Mouse (Mus musculus) brain, embryonic 14.5 days (tissue): ENCODE data around the gene Gpkow. TPM values are rescaled to one million over a fixed set of nuclear protein-coding genes. Genes with fewer than 3 reads are reported as not detected.

Source experiments
- DNase-seq: peaks from one replicate; pipeline ENCODE4 v3.0.0-alpha.2; 2011; ENCODE audit warnings: low read depth
- CTCF ChIP-seq: fragments of 200-500 bp; IDR thresholded peaks from 2 replicates; pipeline ENCODE4 v1.5.1; 2012; ENCODE audit warnings: inconsistent platforms, mild to moderate bottlenecking, moderate library complexity, borderline replicate concordance; ENCODE audit not compliant: insufficient read depth, insufficient read length; ENCODE audit errors: extremely low read depth
- POLR2A ChIP-seq: fragments of 200-500 bp; IDR thresholded peaks from 2 replicates; pipeline ENCODE4 v1.6.1; 2012; ENCODE audit warnings: mild to moderate bottlenecking, inconsistent platforms, borderline replicate concordance; ENCODE audit not compliant: poor library complexity, insufficient read depth, insufficient read length, severe bottlenecking; ENCODE audit errors: extremely low read depth
- polyA plus RNA-seq: library from polyadenylated mRNA; depleted of rRNA; stranded (reverse); fragments of >200 nt; gene quantifications from 2 replicates; pipeline ENCODE4 v1.2.3, GENCODE M21; 2012; rRNA removed

The Gpkow gene
- 24.5 and 28.2 TPM in 2 replicates for polyA plus RNA-seq

DNA sequence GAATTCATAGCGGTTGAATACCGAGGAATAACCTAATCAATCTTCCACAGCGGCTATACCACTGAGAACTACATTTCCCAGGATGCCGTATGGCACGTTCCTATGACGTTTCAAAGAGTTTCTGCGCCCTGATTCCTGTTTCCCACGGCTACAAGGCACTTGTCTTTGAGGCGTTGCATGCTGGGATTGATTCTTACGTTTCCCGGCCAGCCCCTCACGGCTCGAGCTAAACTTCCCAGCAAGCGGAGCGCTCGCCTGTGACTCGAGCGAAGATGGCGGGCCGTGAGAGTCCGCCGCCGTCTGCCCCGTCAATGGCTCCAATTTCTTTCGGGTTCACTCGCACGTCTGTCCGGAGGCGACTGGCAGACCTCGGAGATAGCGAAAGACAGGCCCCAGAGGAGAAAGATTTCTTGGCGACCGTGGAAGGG is at the start of gene Gpkow:
TSS of gene Gpkow (plus strand) at position 178 of the 428 bp plus-strand sequence.
- peak; percentile 98 for DNase-seq
- TF ChIP-seq CTCF, result no peak
- peak; percentile 17; the same call in 1 of the 2 replicates for TF ChIP-seq POLR2A

DNA sequence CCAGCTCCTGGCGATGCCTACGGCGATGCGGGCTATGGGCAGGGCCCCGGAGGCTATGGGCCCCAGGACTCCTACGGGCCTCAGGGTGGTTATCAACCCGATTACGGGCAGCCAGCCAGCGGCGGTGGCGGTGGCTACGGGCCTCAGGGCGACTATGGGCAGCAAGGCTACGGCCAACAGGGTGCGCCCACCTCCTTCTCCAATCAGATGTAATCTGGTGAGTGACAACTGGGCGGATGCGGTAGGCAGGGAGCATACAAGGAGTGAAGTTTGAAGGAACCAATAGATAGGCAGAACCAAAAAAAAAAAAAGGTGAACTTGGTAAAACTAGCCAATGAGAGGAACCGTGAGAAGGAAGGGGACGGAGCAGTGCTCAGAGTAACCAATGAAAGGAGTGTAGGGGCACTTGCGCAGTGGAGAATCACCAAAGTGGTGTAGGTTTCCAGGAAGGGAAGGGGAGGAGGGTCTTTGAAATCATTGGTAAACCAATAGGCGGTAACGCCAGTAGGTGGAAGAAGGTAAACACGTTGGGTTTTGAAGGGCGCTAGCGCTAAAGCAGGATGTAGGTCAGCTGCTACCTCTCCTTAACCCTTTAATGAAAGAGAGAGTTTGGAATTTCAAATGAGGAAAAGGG is 48.1 kb upstream of the Gpkow start:
- DNase-seq, result peak; percentile 97
- no peak for TF ChIP-seq CTCF
- TF ChIP-seq POLR2A, result no peak

DNA sequence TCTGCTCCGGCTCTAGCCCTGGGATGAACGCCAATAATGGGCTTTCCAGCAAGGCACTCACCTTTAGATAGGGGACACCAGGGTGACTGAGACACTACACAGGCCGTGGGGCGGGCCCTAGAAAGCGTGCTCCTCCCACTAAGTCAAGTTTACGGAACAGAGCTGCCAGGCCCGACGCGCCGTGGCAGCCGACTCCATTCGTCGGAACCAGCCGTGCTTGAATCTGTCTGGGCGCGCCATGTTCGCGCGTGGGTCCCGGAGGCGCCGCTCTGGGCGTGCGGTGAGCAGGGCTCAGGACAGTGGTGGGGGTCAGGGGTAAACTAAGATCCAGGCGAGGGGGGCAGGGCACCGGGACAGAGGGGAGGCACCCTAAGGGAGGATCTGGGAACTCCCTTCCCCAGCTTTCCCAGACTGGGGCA is 39.7 kb upstream of the Gpkow start, which contains the start of gene Prickle3:
TSS of gene Prickle3 (plus strand) at position 40 of the 419 bp plus-strand sequence.
- TF ChIP-seq POLR2A, result no peak
- no peak for TF ChIP-seq CTCF
- DNase-seq, result peak; percentile 13

DNA sequence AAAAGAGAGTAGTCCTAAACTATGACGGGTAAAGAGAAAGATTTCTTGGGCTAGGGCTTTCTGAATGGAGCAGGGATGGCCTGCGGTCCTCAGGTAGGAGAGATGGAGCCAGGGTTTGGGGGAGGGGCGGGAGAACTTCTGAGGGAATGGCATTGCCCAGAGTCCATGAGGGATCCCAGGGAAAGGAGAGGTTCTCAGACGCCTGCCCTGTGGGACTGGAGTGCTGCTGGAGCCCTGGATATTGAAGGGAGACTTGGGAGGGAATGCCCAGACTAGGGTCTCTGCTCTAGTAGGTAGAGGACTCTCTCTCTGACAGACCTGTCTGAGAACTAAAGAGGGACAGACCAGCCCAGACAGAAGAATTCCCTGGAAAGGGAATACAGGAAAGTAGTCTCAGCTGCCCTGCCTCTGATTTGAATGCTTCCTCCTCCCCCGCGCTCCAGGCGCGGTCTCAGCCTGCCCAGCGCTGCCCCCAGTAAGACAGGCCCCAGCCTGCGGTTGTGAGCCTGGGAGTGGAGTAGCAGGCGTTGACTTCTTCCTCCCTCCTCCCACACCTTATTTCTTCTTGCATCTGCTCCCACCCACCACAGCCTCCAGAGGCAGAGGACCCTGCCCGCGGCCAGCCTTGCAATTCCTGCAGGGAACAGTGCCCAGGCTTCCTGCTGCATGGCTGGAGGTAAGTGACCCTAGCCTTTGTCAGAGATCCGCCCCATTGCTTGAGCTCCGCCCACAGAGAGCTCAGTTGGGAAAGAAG is 38.7 kb upstream of the Gpkow start:
- DNase-seq, result peak; percentile 29
- TF ChIP-seq POLR2A (no peak), CTCF (no peak)

DNA sequence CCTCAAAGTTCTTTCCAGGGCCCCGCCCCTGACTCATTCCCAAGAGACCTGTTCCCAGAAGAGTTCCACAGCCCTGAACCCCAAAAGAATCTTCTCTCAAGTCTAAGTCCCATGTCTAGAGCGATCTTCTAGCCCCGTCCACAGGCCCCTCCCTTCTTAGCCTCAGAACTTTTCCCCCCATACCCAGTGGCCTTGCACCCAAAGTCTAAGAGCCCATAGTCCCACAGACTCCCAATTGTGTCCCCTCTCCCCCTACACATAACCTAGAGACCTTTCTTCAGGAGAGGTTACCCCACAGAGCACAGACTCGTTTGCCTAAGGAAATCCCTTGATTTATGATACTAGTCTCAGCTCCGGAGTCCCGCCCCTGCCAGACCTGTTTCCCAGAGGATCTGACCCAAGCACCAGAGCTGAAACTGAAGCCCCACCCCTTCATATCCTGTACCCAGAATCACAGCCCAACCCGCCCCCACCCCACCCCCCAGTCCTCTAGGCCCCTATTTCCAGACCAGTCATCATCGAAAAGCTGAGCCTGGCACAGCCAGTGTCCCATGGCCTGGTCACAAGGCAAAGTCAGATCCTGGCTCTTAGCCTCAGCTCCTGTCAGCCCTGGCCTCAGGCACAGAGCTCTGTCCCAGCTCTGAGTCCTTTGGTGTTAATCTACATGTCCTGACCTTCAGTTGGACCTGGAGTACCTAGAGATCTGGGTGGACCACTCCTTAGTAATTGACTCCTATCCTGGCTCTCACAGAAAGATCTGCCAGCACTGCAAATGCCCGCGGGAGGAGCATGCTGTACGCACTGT is 37.9 kb upstream of the Gpkow start:
- no peak for DNase-seq
- no peak for TF ChIP-seq POLR2A
- TF ChIP-seq CTCF, result no peak

DNA sequence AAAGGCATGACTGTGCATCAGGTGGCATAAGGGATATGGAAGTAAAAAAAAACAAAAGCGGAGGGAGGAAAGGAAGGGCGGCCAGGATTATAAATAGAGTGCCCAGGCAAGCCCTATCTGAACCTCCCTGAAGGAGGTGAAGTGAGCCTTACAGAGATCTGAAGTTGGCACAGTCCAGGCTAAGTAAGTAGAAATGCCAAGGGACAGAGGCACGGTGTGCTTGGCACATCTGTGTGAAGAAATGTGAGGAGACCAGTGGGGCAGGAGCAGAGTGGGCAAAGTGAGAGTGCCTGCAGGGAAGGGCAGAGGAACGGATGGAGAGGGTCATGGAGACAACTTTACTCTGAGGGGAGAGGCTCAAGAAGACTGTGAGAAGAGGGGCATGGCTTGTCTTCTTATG is 35.8 kb upstream of the Gpkow start:
- TF ChIP-seq CTCF (no peak), POLR2A (no peak)
- DNase-seq, result no peak

DNA sequence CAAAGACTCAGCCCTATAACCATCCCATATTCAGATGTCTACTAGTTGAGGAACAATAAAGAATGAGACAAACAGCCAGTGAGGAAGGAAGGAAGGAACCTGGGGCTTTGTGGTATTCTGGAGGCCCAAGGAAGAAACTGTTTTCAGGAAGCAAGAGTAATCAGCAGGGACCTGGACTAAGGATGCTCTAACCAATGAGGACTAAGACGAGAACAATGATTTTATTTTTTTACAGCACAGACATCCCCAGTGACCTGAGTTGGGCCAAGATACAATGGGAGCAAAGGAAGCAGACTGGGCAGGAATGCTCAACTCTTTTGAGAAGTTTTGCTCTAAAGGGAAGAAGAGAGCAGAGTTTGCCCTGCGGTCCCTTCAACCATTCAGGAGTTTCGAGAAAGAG is 34.0 kb upstream of the Gpkow start:
- DNase-seq, result no peak
- TF ChIP-seq CTCF (no peak), POLR2A (no peak)

DNA sequence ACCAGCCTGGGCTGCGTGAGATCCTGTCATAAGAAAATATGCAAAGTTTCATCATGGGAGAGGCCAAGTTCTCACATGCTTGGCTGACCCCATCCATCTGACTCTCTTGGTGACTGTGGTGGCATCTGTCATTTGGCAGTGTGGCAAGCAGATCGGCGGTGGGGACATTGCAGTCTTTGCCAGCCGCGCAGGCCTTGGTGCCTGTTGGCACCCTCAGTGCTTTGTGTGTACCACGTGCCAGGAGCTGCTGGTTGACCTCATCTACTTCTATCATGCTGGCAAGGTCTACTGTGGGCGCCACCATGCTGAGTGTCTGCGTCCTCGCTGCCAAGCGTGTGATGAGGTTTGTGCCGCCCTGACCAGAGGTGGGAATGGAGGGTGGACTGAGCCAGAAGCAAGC is 32.1 kb upstream of the Gpkow start:
- DNase-seq, result no peak

DNA sequence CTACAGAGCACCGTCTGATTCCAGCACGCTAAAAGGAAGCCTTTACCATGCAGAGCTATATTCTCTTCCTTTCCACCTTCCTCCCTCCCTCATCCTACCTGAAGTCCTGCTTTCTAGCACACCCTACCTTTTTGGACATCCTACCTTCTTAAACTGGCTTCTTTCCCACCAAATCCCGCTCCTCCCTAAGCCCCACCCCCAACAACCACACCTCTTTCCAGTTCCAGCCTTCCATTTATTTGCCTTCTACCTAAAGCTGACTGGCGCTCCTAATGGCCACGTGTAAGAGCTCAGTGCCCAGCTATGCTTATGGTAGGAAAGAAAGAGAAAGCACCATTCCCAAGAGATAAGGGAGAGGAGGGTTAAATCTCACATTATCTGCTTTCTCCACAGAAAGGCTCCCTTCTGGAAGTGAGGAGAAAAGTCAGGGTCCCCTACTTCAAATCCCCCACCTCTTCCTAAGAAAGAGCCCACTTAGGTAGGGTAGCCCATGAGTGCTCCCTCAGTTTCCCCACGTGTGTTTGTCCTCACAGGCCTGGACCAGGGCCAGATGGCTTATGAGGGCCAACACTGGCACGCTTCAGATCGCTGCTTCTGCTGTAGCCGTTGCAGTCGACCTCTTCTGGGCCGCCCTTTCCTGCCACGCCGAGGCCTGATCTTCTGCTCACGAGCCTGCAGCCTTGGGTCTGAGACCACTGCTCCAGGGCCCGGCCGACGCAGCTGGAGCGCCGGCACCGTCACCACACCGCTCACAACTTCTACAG is 31.0 kb upstream of the Gpkow start:
- TF ChIP-seq CTCF (no peak), POLR2A (no peak)
- DNase-seq, result no peak

More for the DNA sequence above, 32.1 kb upstream of the Gpkow start:
- TF ChIP-seq CTCF (no peak), POLR2A (no peak)

DNA sequence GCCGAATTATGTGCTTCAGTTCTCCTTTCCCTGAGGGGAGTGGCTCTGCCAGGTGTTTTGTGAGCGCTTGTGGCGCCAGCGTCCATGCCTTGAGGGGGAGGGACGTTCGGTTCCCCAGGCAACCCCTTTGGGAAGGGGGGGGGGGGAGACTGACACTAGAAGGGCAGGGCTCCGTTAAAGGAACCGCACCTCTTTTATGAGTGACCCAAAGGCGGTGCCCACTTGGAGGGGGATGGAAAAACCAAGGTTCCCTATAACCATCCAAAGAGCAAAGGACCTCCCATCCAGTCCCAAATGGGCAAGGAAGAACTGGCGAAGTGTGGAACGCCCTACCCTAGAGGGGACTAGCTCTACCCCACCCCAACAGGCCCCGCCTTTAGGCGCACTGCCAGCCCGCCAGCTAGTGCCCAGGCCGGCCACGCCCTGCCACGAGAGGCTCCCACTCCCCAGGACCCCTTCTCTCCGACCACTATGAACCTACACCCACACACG is 26.5 kb upstream of the Gpkow start:
- TF ChIP-seq POLR2A (no peak), CTCF (no peak)
- peak; percentile 80 for DNase-seq

DNA sequence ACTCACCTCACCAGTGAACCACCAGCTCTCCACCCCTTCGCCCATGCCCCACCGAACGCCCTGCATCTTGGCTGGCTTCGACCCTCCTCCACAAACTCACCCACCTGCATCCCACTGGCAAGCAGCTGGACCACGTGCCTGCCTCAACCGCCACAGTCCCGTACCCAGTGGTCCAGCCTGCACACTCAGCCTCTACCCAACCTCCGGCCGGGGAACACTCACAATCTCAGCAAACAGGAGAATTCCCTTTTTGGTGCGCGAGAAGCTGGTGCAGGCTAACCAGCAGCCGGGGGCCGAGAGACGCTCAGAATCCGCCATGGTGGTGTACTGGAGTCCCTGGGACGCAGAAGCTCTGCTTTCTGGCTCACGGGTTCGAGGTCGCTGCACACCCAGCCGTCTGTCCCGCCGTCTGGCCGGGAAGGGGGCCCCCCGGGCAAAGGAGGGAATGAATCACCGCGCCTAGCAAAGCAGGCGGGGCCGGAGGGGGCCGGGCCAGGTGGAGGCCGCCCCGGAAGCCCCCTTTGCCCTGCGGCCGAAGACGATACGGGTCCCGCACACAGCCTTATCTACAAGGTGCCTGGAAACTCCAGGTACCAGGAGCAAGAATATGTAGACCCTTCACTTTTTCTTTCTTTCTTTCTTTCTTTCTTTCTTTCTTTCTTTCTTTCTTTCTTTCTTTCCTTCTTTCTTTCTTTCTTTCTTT is 25.9 kb upstream of the Gpkow start, which contains the start of gene Plp2:
TSS of gene Plp2 (minus strand) at position 470 of the 703 bp plus-strand sequence.
- TF ChIP-seq POLR2A, result no peak
- no peak for TF ChIP-seq CTCF
- peak; percentile 40 for DNase-seq
